Mouse (Mus musculus) kidney, postnatal 0 days (tissue): ENCODE measurements around the gene Napsa. TPM values are rescaled to one million over a fixed set of nuclear protein-coding genes. Genes with fewer than 3 reads are reported as not detected.

Experiments
- ATAC-seq: fragments of 200-750 bp; cut with Nextera tagmentation; replicated peaks from 2 replicates; pipeline ENCODE4 v1.8.0; 2017; ENCODE audit warnings: low read depth, moderate number of reproducible peaks, moderate TSS enrichment, moderate library complexity; ENCODE audit not compliant: low FRiP score
- DNase-seq: peaks from one replicate; pipeline ENCODE4 v3.0.0-alpha.2; 2016; ENCODE audit warnings: low spot score
- H3K27ac ChIP-seq: fragments of 300-500 bp; sonication (generic); 2 replicates; pipeline ENCODE4 v1.5.1; 2014; ENCODE audit warnings: mild to moderate bottlenecking
- H3K27me3 ChIP-seq: fragments of 300-500 bp; sonication (generic); 2 replicates; pipeline ENCODE4 v1.6.1; 2014; ENCODE audit warnings: low read length, mixed read lengths; ENCODE audit not compliant: insufficient read depth
- H3K36me3 ChIP-seq: fragments of 300-500 bp; sonication (generic); 2 replicates; pipeline ENCODE4 v1.6.1; 2014; ENCODE audit warnings: low read length, mixed read lengths; ENCODE audit not compliant: insufficient read depth
- H3K4me1 ChIP-seq: fragments of 300-500 bp; sonication (generic); replicated peaks from 2 replicates; pipeline ENCODE4 v1.6.1; 2014; ENCODE audit warnings: antibody characterized with exemption, low read length, mixed read lengths; ENCODE audit not compliant: insufficient read depth
- H3K4me2 ChIP-seq: fragments of 300-500 bp; sonication (generic); 2 replicates; pipeline ENCODE4 v1.6.1; 2014; ENCODE audit warnings: mild to moderate bottlenecking, low read length, moderate library complexity, mixed read lengths
- H3K4me3 ChIP-seq: fragments of 300-500 bp; sonication (generic); replicated peaks from 2 replicates; pipeline ENCODE4 v1.5.1; 2014; ENCODE audit warnings: low read depth, low read length
- H3K9ac ChIP-seq: fragments of 300-500 bp; sonication (generic); 2 replicates; pipeline ENCODE4 v1.6.1; 2014; ENCODE audit warnings: low read depth, low read length
- H3K9me3 ChIP-seq: fragments of 300-500 bp; sonication (generic); replicated peaks from 2 replicates; pipeline ENCODE4 v1.6.1; 2016; ENCODE audit warnings: low read length, inconsistent platforms, mixed read lengths
- CTCF ChIP-seq: IDR thresholded peaks from 2 replicates; pipeline ENCODE4 v1.5.1; 2016; ENCODE audit warnings: antibody characterized with exemption, low read depth, mild to moderate bottlenecking, moderate library complexity
- WGBS: fragments of 180-500 bp; shearing (Covaris S2); extraction: QIAGEN DNeasy Blood & Tissue Kit; methylation state at CpG from one replicate; pipeline ENCODE4 v1.1.7; 2014; 5-methylcytosine and 5-hydroxymethylcytosine counted together
- polyA plus RNA-seq: library from polyadenylated mRNA; unstranded; fragments of >200 nt; fragmentation: Nextera tagmentation; extraction: Ambion mirVana; gene quantifications from 2 replicates; pipeline ENCODE4 v1.2.1, GENCODE M21; 2015

The Napsa gene
- polyA plus RNA-seq, 1 experiment from 2014 or later: 408 TPM

GRCm38 (mm10) chr7:44624828-44625227 is 52.6 kb downstream of the Napsa start:
- no peak overlapping the region for H3K9ac ChIP-seq
- H3K36me3 ChIP-seq: no peaks in the 10 kb centered on the region
- no peaks in the 10 kb centered on the region for H3K27me3 ChIP-seq
- H3K4me1 ChIP-seq: no peaks in the 10 kb centered on the region
- no peak for TF ChIP-seq CTCF
- H3K9me3 ChIP-seq: no peaks in the 10 kb centered on the region
- DNase-seq (no peak), ATAC-seq (no peak)
- WGBS: 70% methylated on average over 14 of the region's 14 CpGs
- H3K4me2 ChIP-seq: no peak overlapping the region
- no peak overlapping the region for H3K27ac ChIP-seq
- H3K4me3 ChIP-seq: no peak overlapping the region

GRCm38 (mm10) chr7:44625241-44626067 is 53.3 kb downstream of the Napsa start:
- H3K4me3 ChIP-seq: no peak overlapping the region
- ATAC-seq (no peak), DNase-seq (no peak)
- no peaks in the 10 kb centered on the region for H3K36me3 ChIP-seq
- TF ChIP-seq CTCF: no peak
- H3K4me1 ChIP-seq: no peaks in the 10 kb centered on the region
- WGBS: 85% methylated on average over 13 of the region's 13 CpGs
- H3K4me2 ChIP-seq: no peak overlapping the region
- no peak overlapping the region for H3K27ac ChIP-seq
- no peaks in the 10 kb centered on the region for H3K9me3 ChIP-seq
- H3K27me3 ChIP-seq: no peaks in the 10 kb centered on the region
- H3K9ac ChIP-seq: no peak overlapping the region

GRCm38 (mm10) chr7:44626068-44626385 is 53.8 kb downstream of the Napsa start:
- H3K9me3 ChIP-seq: no peaks in the 10 kb centered on the region
- WGBS: 56% methylated on average over 1 of the region's 1 CpGs
- DNase-seq: no peak
- H3K4me1 ChIP-seq: no peaks in the 10 kb centered on the region
- H3K27ac ChIP-seq: no peak overlapping the region
- no peak overlapping the region for H3K9ac ChIP-seq
- no peaks in the 10 kb centered on the region for H3K27me3 ChIP-seq
- ATAC-seq: no peak
- H3K4me2 ChIP-seq: no peak overlapping the region
- no peak for TF ChIP-seq CTCF
- H3K4me3 ChIP-seq: no peak overlapping the region
- no peaks in the 10 kb centered on the region for H3K36me3 ChIP-seq

GRCm38 (mm10) chr7:44626966-44627365 is 54.8 kb downstream of the Napsa start:
- no peak for TF ChIP-seq CTCF
- Histone ChIP-seq H3K4me3 (no peak overlapping the region), H3K27ac (no peak overlapping the region), H3K4me2 (no peak overlapping the region), H3K9me3 (no peaks in the 10 kb centered on the region), H3K4me1 (no peaks in the 10 kb centered on the region), H3K36me3 (no peaks in the 10 kb centered on the region), H3K27me3 (no peaks in the 10 kb centered on the region), H3K9ac (no peak overlapping the region)
- ATAC-seq (no peak), DNase-seq (no peak)
- 80% methylated on average over 13 of the region's 13 CpGs for WGBS

- Histone ChIP-seq H3K4me3 (no peak overlapping the region), H3K9me3 (no peaks in the 10 kb centered on the region), H3K27me3 (no peaks in the 10 kb centered on the region), H3K4me2 (no peak overlapping the region), H3K4me1 (no peaks in the 10 kb centered on the region), H3K36me3 (no peaks in the 10 kb centered on the region), H3K9ac (no peak overlapping the region), H3K27ac (no peak overlapping the region)
- DNase-seq (no peak), ATAC-seq (no peak)
- no peak for TF ChIP-seq CTCF
- WGBS: 82% methylated on average over 15 of the region's 15 CpGs
Measured at GRCm38 (mm10) chr7:44628402-44629034, 56.3 kb downstream of the Napsa start.

GRCm38 (mm10) chr7:44630437-44630836 is 58.3 kb downstream of the Napsa start:
- 78% methylated on average over 13 of the region's 13 CpGs for WGBS
- no peaks in the 10 kb centered on the region for H3K27me3 ChIP-seq
- H3K4me1 ChIP-seq: no peaks in the 10 kb centered on the region
- no peak overlapping the region for H3K27ac ChIP-seq
- H3K36me3 ChIP-seq: no peaks in the 10 kb centered on the region
- DNase-seq (no peak), ATAC-seq (no peak)
- no peak for TF ChIP-seq CTCF
- no peak overlapping the region for H3K4me2 ChIP-seq
- H3K4me3 ChIP-seq: no peak overlapping the region
- H3K9ac ChIP-seq: no peak overlapping the region
- H3K9me3 ChIP-seq: no peaks in the 10 kb centered on the region
